Mouse (Mus musculus) left cerebral cortex, adult 8-10 months (tissue): Measurements from ENCODE around the gene Ankrd66. TPM values are rescaled to one million over a fixed set of nuclear protein-coding genes. Genes with fewer than 3 reads are reported as not detected.
"Not testable (repeated sequence)": the region's sequence is repeated elsewhere in the genome, so short reads cannot be mapped to it uniquely, and the experiment has no call there.

Experiments used
- DNase-seq, 2 experiments: peaks; one replicate each; pipeline ENCODE4 v3.0.0; 2022; ENCODE audit warnings: low spot score in 2 of 2
- total RNA-seq, 4 experiments: library from RNA; stranded (reverse); gene quantifications; 2 replicates each; pipeline ENCODE4 v1.2.4; 2022

The Ankrd66 gene
- total RNA-seq, 4 experiments from 2014 or later, result 0.39 TPM; not detected in 3

GRCm38 (mm10) chr17:43538767-43539166 lies 4.7 kb downstream of the Ankrd66 start:
- no peak for DNase-seq

GRCm38 (mm10) chr17:43536841-43537240 lies 6.6 kb downstream of the Ankrd66 start:
- not testable (repeated sequence) for DNase-seq

- no peak for DNase-seq
Observed at GRCm38 (mm10) chr17:43534362-43535222, 8.8 kb downstream of the Ankrd66 start.

GRCm38 (mm10) chr17:43531192-43531591 lies 12.2 kb downstream of the Ankrd66 start:
- no peak for DNase-seq

- DNase-seq, result no peak
Observed at GRCm38 (mm10) chr17:43530507-43530906, 12.9 kb downstream of the Ankrd66 start.

GRCm38 (mm10) chr17:43520166-43520565 lies 23.3 kb downstream of the Ankrd66 start:
- no peak for DNase-seq

- DNase-seq, result peak in 1 of 2 experiments; percentile 11
Observed at GRCm38 (mm10) chr17:43518644-43519409, 24.6 kb downstream of the Ankrd66 start.

GRCm38 (mm10) chr17:43510782-43511181 lies 32.7 kb downstream of the Ankrd66 start:
- DNase-seq, result no peak

GRCm38 (mm10) chr17:43504594-43504934 lies 38.9 kb downstream of the Ankrd66 start:
- no peak for DNase-seq

- no peak for DNase-seq
Observed at GRCm38 (mm10) chr17:43503861-43504593, 39.4 kb downstream of the Ankrd66 start.

GRCm38 (mm10) chr17:43502592-43502991 lies 40.8 kb downstream of the Ankrd66 start, which contains the start of gene Mep1a:
TSS of gene Mep1a (minus strand) at chr17:43502812.
- no peak for DNase-seq

GRCm38 (mm10) chr17:43501631-43502030 lies 41.8 kb downstream of the Ankrd66 start:
- no peak for DNase-seq

- no peak for DNase-seq
Observed at GRCm38 (mm10) chr17:43501223-43501622, 42.2 kb downstream of the Ankrd66 start.

GRCm38 (mm10) chr17:43500513-43500912 lies 42.9 kb downstream of the Ankrd66 start:
- DNase-seq, result no peak

- no peak for DNase-seq
Observed at GRCm38 (mm10) chr17:43497521-43497920, 45.9 kb downstream of the Ankrd66 start.

- DNase-seq, result no peak
Observed at GRCm38 (mm10) chr17:43495502-43495901, 47.9 kb downstream of the Ankrd66 start.

GRCm38 (mm10) chr17:43490371-43490770 lies 53.1 kb downstream of the Ankrd66 start:
- DNase-seq, result not testable (repeated sequence)

- DNase-seq, result no peak
Observed at GRCm38 (mm10) chr17:43488439-43489151, 54.8 kb downstream of the Ankrd66 start.

- no peak for DNase-seq
Observed at GRCm38 (mm10) chr17:43485982-43486381, 57.5 kb downstream of the Ankrd66 start.
